Mouse (Mus musculus) heart, postnatal 14 days (tissue): ENCODE results near the gene St5. TPM values are rescaled to one million over a fixed set of nuclear protein-coding genes. Genes with fewer than 3 reads are reported as not detected.

Experiments
- DNase-seq, 2 experiments: peaks; one replicate each; pipeline ENCODE4 v3.0.0; 2021 to 2022
- intact Hi-C: fragments of 180-260 bp; cut with DNase I; formaldehyde crosslinking; loops from one replicate; pipeline ENCODE4 v1.15.1; 2025
- total RNA-seq, 2 experiments: library from RNA; stranded (reverse); gene quantifications; 2 replicates each; pipeline ENCODE4 v1.2.3; 2021

The St5 gene
- total RNA-seq, 2 experiments from 2014 or later = 33.5 to 35.2 TPM

DNA sequence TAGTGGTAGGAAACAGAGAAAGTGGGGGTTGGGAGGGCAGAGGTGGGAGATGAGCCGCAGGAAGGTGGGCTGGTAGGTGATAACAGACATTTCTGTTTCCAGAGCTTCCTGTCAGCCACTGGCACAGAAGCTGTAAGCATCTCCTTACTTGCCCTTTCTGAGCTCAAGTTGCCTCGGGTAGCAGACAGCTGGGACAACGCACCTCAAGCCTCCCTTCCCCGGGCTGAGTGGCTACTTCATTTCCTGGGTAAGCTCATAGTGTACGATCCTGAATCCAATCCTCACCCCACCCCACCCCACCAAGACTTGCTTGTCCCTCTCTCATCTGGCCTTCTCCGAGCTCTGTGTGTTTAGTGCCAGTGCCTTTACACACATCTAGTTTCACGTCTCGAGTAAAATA lies 115.3 kb downstream of the St5 start:
- DNase-seq = no peak
- intact Hi-C loops = loop anchor here (2.0 kb wide), 1 partner anchor 21 kb away; no protein-coding TSS in a partner anchor

DNA sequence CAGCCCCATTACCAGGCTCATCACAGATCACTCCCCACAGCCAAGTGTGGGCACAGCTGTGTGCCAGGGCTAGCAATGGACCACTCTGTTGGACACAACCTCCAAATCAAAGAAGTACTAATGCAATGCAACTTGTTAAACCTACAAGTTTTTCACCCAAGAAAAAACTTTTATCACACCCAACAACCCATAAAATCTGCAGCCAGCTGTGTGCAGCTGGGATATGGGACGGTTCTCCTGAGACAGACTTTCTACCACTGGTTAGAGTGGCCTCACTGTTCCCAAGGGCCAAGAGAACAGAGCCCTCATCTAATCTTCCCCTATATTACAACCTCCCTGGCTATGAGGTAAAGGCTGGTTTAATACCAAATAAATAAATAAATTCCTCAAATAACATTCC lies 118.9 kb downstream of the St5 start:
- no peak for DNase-seq
- intact Hi-C loops = no loop called here

DNA sequence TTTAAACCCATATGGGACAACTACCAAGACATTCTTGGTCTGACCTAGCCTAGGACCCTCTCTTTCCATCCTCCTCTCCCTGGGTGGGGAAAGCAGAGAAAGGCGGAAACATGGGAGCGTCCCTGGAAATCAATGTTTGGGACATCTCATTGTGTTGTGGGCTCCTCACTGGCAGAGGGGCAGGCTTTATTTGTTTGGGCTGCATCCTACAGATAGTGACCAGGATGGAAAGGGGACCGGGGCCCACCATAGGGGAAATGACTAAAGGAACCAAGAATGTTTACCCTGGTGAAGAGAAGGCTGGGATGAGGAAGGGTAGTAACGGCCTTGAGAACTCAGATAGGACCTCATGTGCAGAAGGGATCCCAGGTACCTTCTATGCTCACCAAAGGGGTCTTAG lies 122.9 kb downstream of the St5 start:
- no peak for DNase-seq
- intact Hi-C loops = no loop called here

DNA sequence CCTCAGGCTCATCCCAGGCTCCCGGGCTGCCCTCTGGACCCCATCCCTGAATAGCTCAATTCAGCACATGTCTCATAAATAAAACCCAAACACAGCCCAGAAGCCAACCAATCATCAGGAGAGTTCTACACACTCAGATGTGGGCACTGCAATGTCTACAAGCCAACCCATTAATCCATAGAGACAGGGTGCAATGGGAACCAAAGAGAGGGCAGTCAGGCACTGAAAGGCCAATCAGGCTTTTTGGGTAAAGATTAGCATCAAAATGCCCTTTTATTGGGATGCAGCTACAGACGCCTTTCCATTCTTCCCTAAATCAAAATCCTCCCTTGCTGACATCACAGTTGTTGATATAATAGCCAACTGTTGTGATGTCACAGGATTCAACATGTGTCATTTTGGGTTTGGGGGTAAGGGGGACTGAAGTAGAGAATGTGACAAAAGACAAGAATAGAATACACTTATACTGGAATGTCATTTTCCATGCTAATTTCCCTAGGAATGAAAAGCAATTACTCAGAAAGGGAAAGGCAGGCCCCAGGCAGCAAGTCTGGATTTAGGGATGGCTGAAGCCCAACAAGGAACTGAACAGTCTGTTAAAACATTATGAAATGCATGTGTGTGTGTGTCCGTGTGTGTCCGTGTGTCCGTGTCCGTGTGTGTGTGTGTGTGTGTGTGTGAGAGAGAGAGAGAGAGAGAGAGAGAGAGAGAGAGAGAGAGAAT lies 123.7 kb downstream of the St5 start:
- intact Hi-C loops = loop anchor here (5.0 kb wide), 1 partner anchor 42 kb away; no protein-coding TSS in a partner anchor
- DNase-seq = no peak

DNA sequence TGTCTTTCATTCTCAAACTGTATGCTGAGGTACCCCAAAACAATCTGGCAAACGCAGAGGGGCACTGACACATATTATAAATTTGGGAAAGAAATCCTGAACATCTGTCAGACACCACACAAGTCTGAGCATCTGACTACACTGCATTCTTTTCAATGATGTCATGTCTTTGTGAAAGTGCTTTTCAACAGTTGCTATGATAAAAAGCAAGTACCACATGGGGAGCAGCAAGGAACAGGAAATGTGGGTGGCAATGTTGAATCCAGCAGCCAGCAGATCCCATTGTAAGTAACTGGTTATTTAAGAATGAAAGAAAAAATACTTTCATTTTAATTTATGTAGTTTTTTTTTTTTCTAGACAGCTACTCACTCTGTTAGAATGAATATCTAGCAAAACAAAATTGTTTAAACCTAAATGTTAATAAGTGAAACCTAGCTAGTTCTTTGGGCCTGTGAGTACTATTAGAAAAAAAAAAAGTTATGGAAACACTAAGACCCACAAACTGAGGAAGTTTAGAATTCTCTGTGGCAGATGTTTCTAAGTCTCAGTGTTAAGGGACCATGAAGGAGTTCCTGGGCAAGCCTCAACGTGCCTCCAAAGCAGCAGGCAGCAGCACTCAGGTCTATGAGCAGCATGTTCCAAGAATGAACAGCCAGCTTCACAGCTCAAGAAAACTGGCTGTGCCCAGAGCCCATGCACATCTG lies 124.4 kb downstream of the St5 start:
- no peak for DNase-seq
- intact Hi-C loops = loop anchor here (5.0 kb wide), 1 partner anchor 42 kb away; no protein-coding TSS in a partner anchor

DNA sequence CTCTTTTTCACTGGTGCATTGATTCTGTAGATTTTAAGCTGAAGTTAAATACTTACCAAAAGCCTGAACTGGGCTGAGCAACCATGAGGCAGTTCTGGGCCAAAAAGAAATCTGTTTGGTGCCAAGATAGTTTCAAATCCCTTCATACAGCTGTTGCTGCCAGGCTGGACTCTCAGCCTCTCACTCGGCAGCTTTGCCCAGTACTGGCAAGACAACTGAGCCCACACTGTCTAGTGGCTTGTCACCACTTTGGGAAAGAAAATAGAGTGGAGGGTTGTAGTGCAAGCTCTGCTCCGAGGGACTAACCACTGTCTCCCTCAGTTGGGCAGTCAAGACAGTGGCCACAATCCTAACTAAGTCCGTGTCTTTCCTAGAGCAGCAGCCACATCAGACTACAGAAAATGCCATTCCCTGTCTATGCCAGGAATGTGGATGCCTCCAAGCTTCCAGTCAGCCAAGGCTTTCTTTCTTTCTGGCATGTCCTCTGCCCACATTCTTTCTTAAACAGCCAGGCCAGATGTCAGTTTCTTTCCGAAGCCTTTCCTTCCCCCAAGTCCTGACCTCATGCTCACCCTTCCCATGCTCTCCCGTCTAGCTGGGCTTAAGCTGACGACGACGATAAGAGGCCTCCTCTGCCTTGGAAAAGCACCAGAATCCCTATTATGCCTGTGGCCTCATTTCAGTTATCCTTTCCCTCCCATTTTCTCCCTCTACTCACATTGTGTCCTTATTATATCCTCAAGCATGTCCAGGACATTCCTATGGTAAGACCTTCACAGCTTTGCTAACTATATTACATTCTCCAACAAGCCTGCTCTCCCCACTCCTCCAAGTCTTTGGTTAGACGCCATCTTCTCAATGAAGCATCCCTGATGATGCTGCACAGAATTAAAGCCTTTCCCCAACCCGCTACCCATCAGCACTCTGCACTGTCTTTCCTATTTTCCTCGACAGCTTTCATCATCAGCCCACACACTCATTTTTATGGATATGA lies 126.8 kb downstream of the St5 start:
- intact Hi-C loops = loop anchor here (5.0 kb wide), 1 partner anchor 39 kb away; no protein-coding TSS in a partner anchor
- DNase-seq = peak in 1 of 2 experiments; percentile 47

DNA sequence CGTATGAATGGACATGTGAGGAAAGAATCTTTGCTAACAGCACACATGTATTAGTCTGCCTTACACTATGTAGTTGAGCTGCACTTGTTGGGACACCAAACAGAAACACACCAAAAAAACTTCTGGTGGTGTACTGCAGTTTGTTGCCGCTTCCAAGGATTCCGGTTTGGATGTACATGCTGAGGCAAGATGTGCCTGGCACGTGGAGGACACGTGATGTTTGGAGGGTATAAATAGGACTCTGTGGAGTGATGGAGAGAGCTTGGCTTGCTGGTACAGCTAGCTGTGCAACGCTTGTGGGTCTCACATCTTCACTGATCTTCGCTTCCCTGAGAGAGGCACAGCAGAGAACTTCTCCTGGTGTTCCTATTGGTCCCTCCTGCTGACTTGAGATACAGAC lies 129.2 kb downstream of the St5 start:
- no peak for DNase-seq
- intact Hi-C loops = no loop called here

DNA sequence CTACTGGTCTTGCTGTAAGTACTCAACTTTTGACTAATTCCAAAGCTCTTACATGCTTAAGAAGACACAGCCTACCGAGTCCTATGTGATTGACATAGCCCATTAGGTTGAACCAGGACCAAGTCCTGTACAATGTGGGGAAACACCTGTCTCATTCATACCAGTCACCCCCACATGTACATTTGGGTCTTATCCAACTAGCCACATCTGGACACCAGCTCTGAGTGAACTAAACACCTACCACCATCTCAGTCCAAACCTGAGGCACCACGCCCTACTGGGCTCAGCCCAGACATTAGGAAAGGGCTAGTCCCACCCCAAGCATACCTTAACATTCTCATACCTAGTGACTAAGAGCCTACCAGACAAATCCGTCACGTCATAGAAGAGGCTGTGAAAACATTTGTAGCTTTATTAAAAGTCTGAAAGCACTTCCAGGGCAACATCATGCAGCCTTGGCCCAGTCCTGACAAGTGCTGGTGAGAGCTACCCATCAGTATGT lies 135.0 kb downstream of the St5 start:
- intact Hi-C loops = no loop called here
- DNase-seq = no peak

DNA sequence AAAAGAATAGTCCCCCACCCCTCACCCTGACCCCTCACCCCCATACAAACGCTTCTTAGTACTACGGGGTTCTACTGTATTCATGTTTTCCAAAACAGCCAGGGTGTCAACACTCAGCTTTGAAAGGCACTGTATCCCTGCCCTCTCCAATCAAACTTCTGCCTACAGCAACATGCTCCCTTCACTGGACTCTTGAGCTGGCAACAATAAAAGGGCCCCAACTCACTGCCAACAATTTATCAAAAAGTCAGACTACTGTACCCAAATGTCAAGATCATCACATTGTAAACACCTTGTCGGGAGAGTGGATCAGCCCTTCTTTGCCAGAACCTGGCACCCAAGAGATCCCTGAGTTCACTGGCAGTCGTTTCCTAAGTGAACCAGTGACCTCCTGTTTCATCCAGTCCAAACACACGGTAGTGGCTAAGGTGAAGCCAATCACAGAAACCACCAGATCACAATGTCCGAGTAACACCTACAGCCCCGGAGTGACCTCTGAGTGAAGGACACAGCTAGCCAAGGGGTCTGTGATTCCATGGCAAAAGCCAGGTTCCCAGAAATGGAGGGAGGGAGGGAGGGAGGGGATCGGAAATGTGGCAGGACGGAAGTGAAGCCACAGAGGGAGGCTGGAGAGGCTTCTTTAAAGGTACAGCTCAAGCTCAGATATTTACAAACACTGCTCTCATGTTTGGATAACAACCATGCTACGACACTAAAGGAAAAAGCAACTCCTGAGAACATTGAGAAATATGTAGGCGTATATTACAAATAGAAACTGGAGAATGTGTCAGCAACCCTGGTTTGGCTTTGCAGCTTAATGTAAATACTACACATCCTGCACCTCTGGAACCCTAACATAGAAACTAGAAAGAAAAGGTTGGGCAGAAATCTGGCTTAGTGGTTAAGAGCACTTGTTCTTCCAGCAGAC lies 136.3 kb downstream of the St5 start:
- intact Hi-C loops = no loop called here
- no peak for DNase-seq

DNA sequence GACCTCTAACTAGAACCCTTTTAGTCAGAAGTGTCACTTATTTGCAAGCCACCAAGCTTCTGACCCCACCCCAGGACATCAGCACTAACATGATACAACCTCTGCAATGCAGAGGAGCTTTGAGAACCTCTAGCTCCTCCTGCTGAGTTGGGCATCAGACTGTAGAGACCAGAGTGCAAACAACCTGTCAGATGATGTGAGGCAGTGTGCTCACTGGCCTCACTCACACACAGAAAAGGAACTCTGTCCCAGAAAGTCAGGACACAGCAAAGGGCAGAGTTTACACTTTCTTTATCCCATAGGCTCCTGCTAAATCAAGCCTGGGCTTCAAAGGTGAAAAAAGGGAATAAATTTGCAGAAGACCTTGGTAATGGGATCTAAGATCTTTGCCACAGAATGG lies 137.1 kb downstream of the St5 start:
- intact Hi-C loops = no loop called here
- DNase-seq = no peak

DNA sequence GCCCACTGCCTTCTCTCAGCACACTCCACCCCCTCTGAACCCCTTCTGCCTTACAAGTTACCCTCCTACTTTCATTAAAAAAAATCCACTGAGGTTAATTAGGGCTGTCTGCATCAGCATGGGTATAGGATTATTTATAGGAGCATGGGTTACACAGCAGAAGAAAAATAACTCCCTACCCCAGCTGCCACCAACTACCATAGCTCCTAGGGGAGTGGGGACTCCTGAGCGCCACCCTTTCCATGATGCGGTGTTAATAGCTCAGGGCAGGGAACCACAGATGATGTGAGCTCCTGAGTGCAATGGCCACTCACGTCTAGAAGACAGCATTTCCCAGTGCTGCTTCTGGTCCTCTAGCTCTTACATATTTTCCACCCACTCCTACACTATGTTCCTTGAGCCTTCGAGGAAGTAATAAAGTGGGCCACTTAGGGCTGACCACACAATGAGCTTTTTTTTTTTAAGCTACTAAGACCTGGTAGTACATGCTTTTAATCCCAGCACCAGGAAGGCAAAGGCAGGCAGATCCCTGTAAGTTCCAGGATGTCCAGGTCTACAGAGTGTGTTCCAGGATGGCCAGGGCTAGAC lies 139.5 kb downstream of the St5 start:
- no peak for DNase-seq
- intact Hi-C loops = loop anchor here (5.0 kb wide), 1 partner anchor 48 kb away; no protein-coding TSS in a partner anchor

DNA sequence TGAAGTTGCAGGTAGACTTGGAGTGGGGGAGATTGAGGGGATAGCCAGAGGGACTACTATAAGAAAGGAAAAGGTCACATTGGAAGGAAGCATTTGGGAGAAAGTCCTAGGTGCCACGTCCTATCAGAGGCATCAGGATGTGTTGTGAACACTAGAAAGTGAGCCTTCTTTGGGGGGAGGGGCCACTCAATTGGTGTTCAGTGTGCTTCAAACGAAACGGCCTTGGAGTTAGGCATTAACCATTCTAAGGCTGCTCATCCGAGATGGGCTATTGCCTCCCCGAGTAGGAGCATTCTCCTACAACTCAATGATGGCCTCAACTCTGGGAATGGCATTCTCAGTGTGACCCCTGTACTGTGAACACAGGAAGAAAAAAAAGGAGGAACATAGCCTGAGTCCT lies 140.7 kb downstream of the St5 start:
- intact Hi-C loops = loop anchor here (5.0 kb wide), 1 partner anchor 50 kb away; no protein-coding TSS in a partner anchor
- DNase-seq = no peak

DNA sequence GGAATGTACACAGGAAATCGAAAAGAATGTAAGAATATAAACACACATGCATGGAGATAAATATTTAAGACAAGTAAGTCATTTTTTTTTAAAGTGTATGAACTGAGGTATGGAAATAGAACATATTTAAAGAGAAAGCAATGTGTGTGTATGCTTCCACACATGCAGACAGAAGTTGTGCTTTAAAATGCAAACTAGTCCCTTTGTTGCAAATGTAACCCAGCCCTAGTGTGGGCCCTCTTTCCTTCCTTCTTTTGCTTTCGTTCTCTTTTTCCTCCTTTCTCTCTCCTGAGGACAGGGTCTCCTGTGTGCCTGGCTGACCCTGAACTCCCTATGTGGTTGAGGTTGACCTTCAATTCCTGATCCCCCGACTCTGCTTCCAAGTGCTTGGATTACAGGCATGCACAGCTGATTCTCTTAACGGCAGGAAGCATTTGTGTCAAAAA lies 141.2 kb downstream of the St5 start:
- no peak for DNase-seq
- intact Hi-C loops = loop anchor here (5.0 kb wide), 1 partner anchor 50 kb away; no protein-coding TSS in a partner anchor

DNA sequence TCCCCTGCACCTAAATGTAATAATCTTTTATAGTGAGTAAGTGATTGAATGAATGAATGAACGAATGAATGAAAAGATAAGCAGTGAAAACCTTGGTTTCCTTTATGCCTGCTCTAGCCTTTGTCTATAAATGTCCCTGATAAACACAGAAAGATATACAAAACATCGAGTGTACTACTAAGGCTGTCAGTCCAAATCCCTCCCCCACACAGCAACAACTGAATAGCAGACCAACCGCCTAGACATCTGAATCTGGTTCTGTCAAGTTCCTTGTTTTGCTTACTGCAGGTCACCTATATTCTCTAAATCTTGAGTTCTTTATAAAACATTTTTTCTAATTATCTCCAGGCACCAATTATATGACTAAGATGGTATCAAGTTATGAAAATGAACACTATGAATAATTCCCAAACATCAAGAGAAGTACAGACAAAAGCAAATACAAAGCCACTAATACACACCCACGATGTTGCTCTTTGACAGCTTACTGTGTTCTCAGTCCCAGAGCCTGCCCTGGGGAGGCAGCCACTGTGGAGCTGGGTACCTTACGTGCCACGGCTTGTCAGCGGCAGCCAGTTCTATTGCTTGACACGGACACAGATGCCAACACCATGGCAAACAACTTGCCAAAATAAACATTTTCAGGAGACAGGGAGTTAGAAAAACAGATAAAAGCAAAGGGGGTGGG lies 141.8 kb downstream of the St5 start:
- DNase-seq = no peak
- intact Hi-C loops = loop anchor here (5.0 kb wide), 1 partner anchor 51 kb away; no protein-coding TSS in a partner anchor

DNA sequence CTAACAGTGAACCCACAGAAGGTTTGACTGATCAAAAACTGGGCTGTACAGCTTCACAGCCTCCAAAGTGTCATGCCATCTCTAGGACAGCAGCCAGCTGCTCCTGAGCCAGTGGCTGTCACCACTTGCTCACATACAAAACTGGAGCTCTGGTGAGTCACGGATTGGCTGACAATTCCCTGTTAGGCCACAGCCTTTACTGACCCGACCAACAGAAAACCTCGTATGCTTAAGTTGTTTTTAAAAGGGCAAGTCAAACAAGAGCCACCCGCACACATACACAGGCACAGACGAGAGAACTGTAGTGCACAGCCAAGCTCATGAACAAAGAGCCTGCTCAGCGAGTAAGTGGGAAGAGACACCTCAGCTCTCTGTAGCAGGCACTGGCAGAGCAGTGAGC lies 143.9 kb downstream of the St5 start:
- DNase-seq = peak; percentile 65 to 82
- intact Hi-C loops = no loop called here

DNA sequence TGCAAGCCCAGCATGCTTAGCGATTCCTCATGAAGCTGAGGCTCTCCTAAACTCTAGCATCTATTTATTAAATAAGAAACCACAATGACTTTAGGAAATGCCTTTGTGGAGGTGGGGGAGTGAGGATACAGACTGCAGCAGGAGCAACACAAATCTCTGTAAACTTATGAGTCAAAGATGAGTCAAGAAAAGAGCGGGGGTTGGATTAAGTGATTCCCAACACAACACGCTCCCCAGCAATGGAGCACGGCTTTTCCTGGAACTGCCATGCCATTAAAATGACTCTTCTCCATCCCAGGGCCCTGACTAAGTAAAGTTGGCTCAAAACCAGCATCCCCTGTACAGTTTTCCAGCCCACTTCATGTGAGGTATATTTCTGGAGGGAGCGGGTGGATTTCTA lies 156.7 kb downstream of the St5 start:
- intact Hi-C loops = no loop called here
- DNase-seq = no peak

DNA sequence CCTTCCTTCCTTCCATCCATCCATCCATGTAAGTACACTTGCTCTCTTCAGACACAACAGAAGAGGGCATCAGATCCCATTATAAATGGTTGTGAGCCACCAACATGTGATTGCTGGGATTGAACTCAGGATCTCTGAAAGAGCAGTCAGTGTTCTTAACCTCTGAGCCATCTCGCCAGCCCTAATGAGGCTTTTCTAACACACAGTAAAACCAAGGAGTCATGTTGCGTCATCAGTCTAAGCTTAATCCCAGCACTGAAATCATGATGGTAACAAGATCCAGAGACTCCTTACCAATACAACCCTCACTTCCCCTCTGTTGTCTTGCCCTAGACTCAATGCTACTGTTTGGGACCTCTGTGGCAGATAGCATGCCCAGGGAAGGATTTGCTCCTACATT lies 157.2 kb downstream of the St5 start:
- DNase-seq = no peak
- intact Hi-C loops = no loop called here
